Mouse (Mus musculus) small intestine, adult 10 weeks (tissue): ENCODE results near the gene Ptchd4. TPM values are rescaled to one million over a fixed set of nuclear protein-coding genes. Genes with fewer than 3 reads are reported as not detected.

Experiments
- polyA plus RNA-seq: library from polyadenylated mRNA; stranded (reverse); fragments of 350-450 nt; fragmentation: Illumina TruSeq; extraction: RNeasy Lipid Tissue Mini Kit (QIAGEN cat#74804); gene quantifications from one replicate; pipeline ENCODE4 v1.2.3, GENCODE M21; 2014; ENCODE audit warnings: low replicate concordance

Gene Ptchd4
- 0.15 TPM for polyA plus RNA-seq

GRCm38 (mm10) chr17:42315669-42316611 lies at the start of gene Ptchd4:
TSS of gene Ptchd4 (plus strand) at chr17:42315947.

